Mouse (Mus musculus) liver, postnatal 0 days (tissue): Measurements from ENCODE around the gene Mmp24.

Source experiments
- CTCF ChIP-seq: sonication (generic); IDR thresholded peaks from 2 replicates; pipeline ENCODE4 v1.5.1; 2016; ENCODE audit warnings: antibody characterized with exemption, low read depth
- EP300 ChIP-seq: IDR thresholded peaks from 2 replicates; pipeline ENCODE4 v1.6.1; 2016; ENCODE audit warnings: antibody characterized with exemption, low read depth, mild to moderate bottlenecking

DNA sequence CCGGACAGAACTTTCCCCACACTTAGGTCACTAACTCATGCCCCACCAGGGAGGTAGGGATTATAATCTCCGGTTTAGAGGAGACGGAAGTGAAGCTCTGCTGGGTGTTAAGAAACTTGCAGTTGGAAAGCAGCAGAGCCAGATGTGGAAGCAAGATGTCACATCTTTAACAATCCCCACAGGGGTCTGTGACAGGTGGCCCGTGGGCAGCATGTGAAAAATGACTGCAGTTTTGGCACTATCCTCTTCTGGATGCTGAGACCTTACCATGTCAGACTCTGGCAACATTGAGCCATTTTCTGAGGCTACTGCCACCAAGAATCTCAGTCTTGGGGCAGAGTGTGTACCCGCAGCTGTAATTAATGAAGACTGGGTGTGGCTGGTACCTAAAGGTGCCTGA is 28.9 kb downstream of the Mmp24 start:
- TF ChIP-seq CTCF (no peak), EP300 (no peak)
